Mouse (Mus musculus) spleen, adult 18-20 months (tissue): ENCODE measurements around the gene Lrrtm4.

Source experiments
- DNase-seq, 2 experiments: peaks; one replicate each; pipeline ENCODE4 v3.0.0; 2022; ENCODE audit warnings: mixed read lengths in 2 of 2

Lrrtm4 gene

GRCm38 (mm10) chr6:80018765-80019164 is at the start of gene Lrrtm4:
Lrrtm4 (plus strand) TSS chr6:80018877.
- DNase-seq, result no peak

GRCm38 (mm10) chr6:80019189-80019860 is 648 bp downstream of the Lrrtm4 start:
- DNase-seq, result no peak

- DNase-seq, result no peak
Measured at GRCm38 (mm10) chr6:80019861-80020230, 1.2 kb downstream of the Lrrtm4 start.

GRCm38 (mm10) chr6:80056849-80057248 is 38.2 kb downstream of the Lrrtm4 start:
- DNase-seq, result no peak

- no peak for DNase-seq
Measured at GRCm38 (mm10) chr6:80078001-80078400, 59.3 kb downstream of the Lrrtm4 start.

GRCm38 (mm10) chr6:80079290-80079689 is 60.6 kb downstream of the Lrrtm4 start:
- DNase-seq, result no peak

GRCm38 (mm10) chr6:80094909-80095308 is 76.2 kb downstream of the Lrrtm4 start:
- DNase-seq, result no peak

- DNase-seq, result no peak
Measured at GRCm38 (mm10) chr6:80105343-80105742, 86.7 kb downstream of the Lrrtm4 start.

- DNase-seq, result no peak
Measured at GRCm38 (mm10) chr6:80105843-80106242, 87.2 kb downstream of the Lrrtm4 start.

- no peak for DNase-seq
Measured at GRCm38 (mm10) chr6:80126419-80126818, 107.7 kb downstream of the Lrrtm4 start.

GRCm38 (mm10) chr6:80162585-80162984 is 143.9 kb downstream of the Lrrtm4 start:
- DNase-seq, result no peak

- DNase-seq, result no peak
Measured at GRCm38 (mm10) chr6:80181916-80182315, 163.2 kb downstream of the Lrrtm4 start.

GRCm38 (mm10) chr6:80182353-80182752 is 163.7 kb downstream of the Lrrtm4 start:
- DNase-seq, result no peak

- no peak for DNase-seq
Measured at GRCm38 (mm10) chr6:80185489-80186113, 166.9 kb downstream of the Lrrtm4 start.

- no peak for DNase-seq
Measured at GRCm38 (mm10) chr6:80186791-80187190, 168.1 kb downstream of the Lrrtm4 start.

- no peak for DNase-seq
Measured at GRCm38 (mm10) chr6:80209476-80209875, 190.8 kb downstream of the Lrrtm4 start.

GRCm38 (mm10) chr6:80210281-80210680 is 191.6 kb downstream of the Lrrtm4 start:
- no peak for DNase-seq

GRCm38 (mm10) chr6:80261595-80261994 is 242.9 kb downstream of the Lrrtm4 start:
- no peak for DNase-seq

GRCm38 (mm10) chr6:80263972-80264371 is 245.3 kb downstream of the Lrrtm4 start:
- no peak for DNase-seq

- DNase-seq, result no peak
Measured at GRCm38 (mm10) chr6:80264584-80264983, 245.9 kb downstream of the Lrrtm4 start.

GRCm38 (mm10) chr6:80265746-80266145 is 247.1 kb downstream of the Lrrtm4 start:
- no peak for DNase-seq

GRCm38 (mm10) chr6:80286968-80287367 is 268.3 kb downstream of the Lrrtm4 start:
- no peak for DNase-seq

GRCm38 (mm10) chr6:80301871-80302270 is 283.2 kb downstream of the Lrrtm4 start:
- DNase-seq, result no peak

GRCm38 (mm10) chr6:80303568-80303967 is 284.9 kb downstream of the Lrrtm4 start:
- no peak for DNase-seq

GRCm38 (mm10) chr6:80328391-80328790 is 309.7 kb downstream of the Lrrtm4 start:
- DNase-seq, result no peak
